Mouse (Mus musculus): ENCODE measurements at regions not wholly inside any gene's neighbourhood (a gene's known extent, or its start where the extent isn't known, plus 50 kb on each side); places are given as distances from the start of the nearest gene placed in this dataset.
A peak's percentile ranks its signal among the peaks of the same experiment; 100 is the strongest.
"Not testable (repeated sequence)": the region's sequence is repeated elsewhere in the genome, so short reads cannot be mapped to it uniquely, and the experiment has no call there.

DNA sequence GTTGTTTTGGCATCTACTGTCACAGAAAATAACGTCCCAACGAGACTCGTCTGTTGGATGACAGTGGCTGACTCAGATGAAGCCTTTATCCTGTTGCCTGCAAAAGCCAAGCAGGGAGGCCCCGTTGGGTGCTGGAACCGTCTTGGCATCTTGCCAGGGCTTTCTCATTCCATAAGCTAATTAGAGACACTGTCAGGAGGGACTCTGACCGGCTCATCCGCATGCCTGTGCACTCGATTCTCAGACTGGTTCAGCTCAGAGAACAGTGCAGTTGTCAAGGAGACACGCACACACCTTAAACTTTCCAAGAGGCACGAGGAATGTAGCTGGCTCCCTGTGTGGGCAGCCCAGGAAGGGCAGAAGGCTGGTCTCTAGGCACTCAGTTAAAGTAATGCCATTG, 169.0 kb upstream of the Sulf2 start:
- DNase-seq (ENCODE audit: low spot score): no peak

DNA sequence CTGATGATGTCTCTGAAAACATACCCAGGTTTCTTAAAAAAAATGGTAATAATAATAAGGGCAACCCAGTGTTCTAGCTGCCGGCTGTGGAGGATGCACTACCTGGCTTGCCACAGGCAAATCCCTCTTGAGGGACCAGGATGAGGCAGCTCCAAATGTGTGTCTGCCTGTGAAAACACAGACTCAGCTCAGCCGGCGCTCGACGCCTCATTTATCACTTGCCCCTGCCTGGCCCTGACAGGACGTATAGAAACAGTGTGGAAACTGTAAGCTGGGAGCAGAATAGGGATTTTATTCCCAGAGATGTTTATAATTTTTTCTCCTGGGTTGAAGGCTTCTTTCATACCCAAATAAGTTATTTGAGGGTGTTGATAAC, 167.2 kb upstream of the Sulf2 start:
- peak; percentile 73 for DNase-seq (ENCODE audit: low spot score)

DNA sequence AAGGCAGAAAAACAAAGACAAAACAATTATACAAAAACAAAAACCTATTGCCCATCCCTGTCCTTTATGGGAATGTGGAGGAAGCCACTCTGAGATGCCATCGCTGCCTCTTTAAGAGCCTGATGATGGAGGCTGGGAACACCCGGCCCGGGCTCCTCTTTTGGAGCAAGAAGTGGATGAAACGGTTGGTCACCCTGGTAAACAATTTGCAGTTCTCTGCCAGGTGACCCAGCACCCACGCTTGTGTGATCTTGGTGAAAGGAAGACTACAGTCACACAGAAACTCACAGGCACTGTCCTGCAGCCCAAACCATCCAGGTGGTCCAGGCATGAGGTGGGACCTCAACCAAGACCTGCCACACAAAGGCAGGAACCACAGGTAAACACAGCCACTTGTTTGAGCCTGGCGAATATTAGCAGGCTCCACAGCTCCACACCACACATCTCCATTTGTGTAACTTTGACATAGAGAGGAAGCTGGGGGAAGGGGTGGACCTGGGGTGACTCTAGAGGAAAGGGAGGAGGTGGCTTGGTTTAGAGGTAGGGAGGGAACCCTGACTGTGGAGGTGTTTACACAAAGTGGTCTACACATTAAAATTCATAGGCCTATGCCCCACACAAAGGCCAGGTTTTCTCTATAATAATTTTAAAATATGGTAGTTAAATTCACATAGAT, 166.7 kb upstream of the Sulf2 start:
- DNase-seq (ENCODE audit: low spot score): no peak

DNA sequence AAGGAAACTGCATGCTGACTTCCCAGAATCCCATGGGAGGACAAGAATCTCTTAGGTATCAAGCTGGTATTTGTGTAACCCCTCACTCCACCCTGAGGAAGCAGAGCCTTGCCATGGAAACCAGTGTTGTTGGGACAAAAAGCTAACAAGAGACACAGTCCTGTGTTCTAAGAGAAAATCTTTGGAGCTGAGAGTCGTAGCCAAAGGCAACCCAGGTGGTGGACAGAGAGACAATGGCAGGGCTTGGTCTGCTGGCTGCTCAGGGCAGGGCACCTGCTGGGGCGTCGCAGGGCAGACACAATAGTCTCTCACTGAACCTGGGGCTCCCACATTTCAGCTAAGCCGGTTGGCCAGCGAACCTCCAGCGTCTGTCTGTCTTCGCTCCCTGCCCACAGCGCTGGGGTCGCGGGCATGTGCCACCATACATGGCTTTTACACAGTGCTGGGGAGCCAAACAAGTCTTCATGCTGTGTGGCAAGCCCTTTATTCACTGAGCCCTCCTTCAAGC, 161.0 kb upstream of the Sulf2 start:
- peak; percentile 65 for DNase-seq (ENCODE audit: low spot score)

DNA sequence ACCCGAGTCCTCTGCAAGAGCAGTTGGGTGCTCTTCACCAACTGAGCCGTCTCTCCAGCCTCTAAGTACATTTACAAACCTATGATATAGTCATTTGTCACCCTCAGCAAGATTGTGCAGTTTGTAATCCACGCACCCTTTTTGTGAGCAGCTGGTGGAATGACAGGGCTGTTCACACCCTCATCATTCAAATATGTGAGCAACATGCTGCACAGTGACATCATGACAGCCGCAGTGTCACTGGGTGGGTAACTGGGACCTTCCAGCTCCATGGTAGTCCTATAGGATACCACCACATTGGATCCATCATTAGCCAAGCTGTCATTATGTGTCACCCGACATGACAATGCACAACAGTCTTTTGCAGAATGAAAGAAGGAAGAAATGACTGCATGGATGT, 155.0 kb upstream of the Sulf2 start:
- no peak for DNase-seq (ENCODE audit: low spot score)

DNA sequence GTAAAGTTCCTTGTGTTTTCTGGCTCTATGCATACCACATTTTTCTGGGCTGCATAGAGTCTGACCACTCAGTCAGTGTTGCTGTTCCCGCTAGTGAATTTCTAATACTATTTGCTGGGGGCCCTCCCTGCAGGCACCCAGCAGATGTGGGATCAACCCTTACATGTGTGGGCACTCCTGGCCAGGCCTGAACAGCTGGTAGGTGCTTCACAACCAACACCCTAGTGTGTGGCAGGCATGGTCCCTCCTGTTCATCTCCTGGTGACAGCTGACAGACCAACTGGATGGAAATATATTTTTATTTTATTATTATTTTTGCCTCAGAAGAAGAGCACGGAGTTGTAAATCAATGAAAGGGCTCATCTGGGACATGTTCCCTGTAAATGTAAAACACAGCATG, 154.4 kb upstream of the Sulf2 start:
- no peak for DNase-seq (ENCODE audit: low spot score)

DNA sequence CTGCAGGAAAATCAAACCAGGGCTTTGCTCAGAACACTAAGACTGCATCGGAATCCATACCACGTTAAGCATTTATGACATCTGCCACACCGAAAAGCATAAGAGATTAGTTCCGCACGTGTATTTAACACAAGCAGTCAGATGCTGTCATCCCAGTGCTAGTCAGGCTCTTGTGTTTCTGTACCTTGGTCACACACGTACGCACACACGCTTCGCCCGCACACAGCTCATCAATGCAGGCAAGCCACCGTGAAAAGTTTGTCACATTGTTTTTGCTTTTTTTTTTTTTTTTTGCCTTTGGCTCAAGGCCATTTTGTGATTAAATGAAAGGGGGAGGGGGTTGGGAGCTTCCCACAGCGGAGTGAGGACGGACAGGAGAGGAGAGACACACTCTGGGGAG, 152.1 kb upstream of the Sulf2 start:
- DNase-seq (ENCODE audit: low spot score): no peak

DNA sequence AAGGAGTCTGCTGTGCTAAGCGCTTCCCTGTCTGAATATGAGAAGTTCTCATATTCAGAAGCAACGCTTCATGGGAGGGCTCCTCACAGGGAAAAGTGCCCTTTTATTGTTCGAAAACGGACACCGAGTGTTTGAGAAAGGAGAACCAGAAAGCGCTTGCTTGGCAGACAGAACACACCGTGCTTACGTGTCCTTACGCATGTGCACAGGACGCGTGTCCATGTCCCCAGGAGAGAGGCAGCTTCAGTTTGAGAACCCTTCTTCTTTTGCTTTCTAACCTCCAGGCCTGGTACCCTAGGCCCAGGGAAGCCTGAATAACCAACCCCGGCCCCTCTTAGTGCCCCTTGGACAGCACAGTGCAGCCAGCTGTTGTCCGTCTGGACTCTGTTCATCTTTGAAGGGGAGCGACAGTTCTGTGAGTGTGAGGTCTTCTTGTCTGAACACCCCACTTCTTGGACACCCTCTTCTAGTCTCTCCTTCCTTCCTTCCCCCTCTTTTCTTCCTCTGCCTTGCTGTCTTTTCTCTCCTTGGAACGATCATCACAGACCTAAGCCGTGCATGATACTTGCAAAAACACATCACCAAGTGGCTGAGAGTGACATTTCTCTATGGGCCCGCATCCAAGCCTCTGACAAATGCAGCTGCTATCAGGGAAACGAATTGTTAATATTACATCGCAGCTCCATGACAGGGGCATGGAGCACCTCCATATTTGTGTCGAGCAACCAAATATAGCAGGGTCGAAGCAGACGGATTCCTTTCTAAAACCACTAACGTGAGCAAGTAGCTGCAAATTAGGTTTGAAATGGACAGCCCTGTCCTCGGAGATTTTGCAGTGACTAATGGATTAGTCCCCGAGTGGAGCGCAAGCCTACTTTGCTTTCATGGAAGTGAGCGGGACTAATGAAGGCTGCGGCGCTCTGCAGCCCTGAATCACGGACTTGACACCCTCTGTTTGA, 149.9 kb upstream of the Sulf2 start:
- DNase-seq (ENCODE audit: low spot score): peak; percentile 43

DNA sequence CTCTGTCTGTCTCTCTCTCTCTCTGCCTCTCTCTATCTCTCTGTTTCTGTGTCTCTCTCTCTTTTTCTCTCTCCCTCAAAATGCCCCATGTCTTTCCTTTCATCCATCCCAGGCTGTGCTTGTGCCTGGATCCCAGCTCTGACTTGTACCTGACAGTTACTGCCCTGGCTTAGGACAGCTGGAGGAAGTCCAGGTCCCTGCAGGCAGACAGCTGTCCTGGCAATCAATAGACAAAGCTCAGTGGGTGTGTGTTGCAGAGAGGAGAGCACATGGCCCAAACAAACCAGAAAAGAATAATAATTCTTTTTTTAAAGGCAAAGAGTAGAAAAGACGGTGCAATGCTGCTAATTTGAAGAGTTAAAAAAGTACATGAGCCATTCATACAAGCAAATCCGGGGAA, 148.4 kb upstream of the Sulf2 start:
- no peak for DNase-seq (ENCODE audit: low spot score)

DNA sequence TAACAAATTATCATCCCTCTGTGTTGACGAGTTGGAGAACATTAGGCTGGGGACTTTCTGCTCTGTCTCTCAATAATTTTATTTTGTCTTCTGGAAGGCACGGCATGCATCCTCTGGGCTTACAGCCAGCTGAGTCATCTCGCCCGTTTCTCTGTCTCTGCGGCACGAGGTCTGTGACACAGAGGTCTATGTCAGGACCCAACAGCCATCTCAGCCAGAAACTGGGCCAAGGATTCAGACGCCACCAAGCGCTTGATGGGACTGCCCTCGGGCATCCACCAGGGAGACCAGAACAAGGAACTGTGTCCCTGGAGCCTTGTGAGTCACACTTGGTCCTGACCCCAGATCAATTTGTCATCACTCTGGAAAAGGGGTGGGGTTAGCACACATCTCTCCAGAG, 145.7 kb upstream of the Sulf2 start:
- DNase-seq (ENCODE audit: low spot score): no peak

DNA sequence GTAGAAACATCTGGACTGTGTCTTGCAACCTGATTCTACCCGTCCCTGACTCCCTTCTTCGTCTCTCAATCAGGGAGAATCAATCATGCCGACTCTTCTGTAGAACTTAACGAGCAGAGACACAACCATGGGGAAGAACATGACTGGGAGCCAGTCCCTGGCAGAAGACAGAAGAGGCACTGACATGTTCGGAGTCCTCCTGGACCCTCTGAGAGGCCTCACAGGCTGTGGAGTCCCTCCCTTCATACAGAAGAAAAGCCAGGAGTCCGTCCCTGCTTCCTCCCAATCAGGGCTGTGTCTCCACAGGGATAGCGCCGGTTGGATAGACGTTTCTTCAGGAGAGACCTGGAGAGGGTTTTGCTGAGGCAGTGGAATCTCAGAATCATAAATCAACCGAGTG, 139.2 kb upstream of the Sulf2 start:
- DNase-seq (ENCODE audit: low spot score): no peak

DNA sequence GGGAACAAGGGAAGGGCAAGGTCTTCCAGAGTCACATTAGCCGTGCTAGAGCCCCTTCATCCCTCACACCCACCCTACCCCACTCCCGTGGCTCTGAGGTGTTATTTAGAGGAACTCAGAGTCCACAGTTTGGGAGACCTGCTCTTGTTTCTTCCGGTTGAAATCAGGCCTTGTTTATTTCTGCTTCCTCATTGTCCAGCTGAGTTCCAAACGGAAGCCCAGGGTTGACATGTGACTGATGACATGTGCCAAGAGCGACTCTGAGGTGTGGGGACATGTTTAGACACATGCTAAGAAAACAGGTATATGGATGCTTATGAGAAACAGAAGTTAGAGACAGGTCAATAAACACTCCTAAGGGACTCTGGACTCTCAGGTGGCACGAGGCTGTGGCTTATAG, 137.5 kb upstream of the Sulf2 start:
- DNase-seq (ENCODE audit: low spot score): no peak

DNA sequence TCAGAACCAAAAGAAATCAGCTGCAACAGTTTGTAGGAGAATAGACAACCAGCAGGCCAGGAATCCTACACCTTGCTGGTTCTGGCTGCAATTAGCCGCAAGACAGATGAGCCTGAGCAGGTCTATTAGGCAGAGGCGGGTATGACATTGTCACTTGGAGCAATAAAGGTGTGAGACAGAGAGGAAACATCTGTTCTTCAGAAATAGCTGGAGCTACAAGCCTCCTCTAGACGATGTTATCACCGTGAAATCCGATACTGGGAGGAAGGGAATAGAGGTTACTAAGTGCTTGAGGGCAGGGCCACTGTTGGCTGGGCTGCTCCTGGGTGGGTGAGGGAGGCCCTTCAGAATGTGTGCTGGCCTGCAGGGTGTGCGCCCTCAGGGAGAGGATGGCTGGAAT, 135.8 kb upstream of the Sulf2 start:
- DNase-seq (ENCODE audit: low spot score): peak; percentile 82

DNA sequence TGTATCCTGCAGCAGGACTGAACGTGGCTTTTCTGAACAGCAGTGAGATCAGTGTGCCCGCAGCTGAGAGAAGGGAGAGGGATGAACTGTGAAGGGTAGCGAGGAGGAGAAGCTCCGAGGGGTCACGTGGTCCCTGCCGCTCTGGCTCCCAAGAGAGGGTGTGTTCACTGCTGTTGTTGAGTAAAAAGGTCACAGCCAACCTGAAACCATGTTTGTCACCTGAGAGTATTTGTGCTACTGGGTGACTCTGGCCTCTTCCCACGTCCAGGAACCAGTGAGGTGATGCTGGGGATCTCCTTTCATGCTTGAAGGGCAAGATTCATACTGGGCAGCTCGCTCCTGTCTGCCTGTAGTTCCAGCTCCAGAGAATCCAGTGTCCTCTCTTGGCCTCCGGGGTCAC, 135.4 kb upstream of the Sulf2 start:
- peak; percentile 43 for DNase-seq (ENCODE audit: low spot score)

DNA sequence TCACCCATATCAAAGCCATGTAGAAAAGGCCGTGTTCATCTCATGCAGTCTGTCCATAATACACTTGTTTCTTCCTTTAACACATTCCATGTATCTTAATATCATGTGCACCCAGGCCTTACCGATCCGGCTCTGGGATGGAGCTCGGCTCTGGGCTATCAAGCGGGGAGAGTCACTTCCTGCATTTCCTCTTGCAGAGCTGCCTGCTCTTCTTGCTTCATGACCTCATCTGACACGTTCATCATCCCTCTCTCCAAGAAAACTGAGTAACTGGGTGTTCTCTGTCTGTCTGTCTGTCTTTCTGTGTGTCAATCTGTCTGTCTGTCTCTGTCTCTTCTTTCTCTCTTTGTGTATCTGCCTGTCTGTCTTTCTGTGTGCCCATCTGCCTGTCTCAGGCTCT, 133.7 kb upstream of the Sulf2 start:
- DNase-seq (ENCODE audit: low spot score): no peak

DNA sequence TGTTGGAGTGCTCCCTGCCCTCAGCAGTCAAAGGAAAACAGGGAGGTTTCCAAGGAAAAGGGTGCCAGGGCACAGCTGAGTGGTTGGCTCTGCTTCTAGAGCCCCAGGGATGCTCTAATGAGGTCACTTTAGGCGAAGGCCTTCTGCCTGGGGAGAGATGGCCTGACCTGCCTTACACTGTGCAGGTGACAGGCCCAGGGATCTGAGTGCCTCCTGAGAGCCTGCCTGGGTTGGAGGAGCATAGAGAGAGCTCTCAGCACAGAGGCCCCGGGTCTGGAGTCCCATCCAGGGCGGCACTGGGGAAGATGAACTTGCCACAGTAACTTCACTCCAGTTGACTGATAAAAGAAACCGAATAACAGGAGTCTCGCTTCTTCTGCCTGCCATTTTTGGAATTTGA, 125.7 kb upstream of the Sulf2 start:
- not testable (repeated sequence) for DNase-seq (ENCODE audit: low spot score)

DNA sequence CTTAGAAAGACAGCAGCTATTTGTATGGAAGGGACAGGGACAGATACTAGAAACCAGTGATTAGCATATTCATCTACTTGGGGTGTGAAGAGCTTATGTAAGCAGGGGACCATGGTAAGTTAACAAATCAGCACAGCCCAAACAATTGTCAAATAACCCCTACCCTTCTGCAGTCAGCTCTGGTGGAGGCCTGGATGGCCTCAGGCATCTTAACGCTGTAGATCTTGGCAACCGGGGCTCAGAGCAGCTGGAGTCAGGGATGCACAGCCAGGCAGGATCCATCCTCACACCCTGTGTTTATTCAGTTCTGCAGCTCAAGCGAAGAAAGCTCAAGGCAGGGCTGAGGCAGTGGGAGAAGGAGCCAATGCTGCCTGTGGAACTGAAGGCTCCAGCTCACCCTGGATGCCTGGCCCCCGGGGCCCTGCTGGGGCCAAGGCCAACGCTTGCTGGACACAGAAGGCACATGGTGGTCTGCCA, 125.2 kb upstream of the Sulf2 start:
- DNase-seq (ENCODE audit: low spot score): no peak

DNA sequence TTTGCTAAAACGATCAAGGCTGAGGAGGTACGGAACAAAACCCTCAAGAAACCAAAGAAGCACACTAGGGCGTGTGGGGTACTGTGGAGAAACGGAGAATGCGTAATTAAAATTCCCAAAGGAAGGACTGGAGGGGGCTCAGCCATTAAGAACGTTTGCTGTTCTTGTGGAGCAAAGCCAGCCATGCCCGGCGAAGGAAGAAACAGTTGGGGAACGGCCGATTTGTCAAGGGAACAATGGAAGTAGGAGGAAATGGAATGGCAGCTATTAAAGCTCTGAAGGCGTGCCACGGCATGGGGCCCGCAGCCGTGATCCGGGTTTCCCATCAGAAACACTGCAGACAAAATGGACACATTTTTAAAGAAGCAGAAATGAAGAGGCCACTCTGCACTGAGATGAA, 124.2 kb upstream of the Sulf2 start:
- DNase-seq (ENCODE audit: low spot score): no peak

DNA sequence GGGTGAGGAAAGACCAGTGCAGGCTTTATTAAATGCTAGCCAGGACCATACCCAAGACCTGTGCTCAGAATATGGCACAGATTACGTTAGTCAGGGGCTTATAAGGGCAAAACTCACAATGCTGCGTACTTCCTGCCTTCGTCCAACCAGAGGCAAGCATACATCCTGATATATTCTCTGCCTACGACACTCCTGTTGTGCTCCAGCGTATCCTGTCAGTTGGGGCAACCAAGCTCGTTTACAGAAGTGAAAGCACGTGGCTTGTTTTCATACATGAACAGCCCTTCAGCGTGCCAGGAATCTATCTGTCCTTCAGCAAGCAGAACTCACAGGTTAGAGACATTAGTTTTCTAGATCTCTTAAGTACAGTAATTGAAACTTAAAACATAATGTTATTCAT, 119.9 kb upstream of the Sulf2 start:
- no peak for DNase-seq (ENCODE audit: low spot score)

DNA sequence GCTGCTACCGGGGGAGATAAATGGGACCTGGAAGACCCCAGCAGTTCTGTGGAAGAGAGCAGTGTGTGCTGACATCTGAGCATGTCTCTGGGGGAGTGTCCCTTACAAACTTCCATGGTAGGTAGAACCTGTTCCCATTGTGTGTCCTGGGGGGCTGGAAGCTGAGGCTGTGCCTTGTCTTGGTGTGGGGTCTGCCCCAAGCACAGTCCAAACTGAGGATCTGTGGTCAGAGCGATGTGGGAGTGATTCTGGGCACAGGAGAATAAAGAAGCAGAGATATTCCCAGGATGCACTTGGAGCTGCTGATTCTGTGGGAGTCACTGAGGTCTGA, 118.5 kb upstream of the Sulf2 start:
- DNase-seq (ENCODE audit: low spot score): no peak

DNA sequence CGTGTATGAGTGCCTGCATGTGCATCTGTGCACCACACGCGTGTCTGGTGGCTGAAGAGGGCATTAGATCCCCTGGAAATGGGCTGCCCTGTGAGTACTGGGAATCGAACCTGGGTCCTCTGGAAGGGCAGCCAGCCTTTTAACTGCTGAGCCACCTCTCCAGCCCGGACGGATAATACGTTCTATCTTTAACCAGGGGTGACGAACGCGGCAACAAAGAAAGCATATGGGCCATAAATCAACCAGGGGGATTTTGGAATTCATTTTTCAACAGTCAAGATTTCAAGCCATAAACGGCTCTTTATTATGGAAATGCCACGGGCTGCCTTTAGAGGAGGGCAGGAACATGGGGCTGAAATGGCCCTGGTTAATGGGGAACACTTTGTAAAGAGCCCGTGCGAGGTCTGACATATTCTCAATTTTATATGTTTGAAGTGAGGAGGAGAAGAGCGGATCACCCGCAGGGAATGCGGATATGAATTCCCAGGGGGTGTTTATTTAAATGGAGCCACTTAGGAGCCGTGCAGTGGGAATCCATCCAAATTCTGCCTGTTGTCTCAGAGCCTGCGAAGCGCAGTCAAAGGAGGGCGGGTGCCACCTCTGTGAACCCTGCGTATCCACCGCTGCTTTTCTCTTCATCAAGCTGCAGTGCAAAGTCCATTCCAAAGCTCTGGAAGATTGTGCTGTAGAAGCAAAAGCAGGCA, 118.0 kb upstream of the Sulf2 start:
- DNase-seq (ENCODE audit: low spot score): peak; percentile 55

DNA sequence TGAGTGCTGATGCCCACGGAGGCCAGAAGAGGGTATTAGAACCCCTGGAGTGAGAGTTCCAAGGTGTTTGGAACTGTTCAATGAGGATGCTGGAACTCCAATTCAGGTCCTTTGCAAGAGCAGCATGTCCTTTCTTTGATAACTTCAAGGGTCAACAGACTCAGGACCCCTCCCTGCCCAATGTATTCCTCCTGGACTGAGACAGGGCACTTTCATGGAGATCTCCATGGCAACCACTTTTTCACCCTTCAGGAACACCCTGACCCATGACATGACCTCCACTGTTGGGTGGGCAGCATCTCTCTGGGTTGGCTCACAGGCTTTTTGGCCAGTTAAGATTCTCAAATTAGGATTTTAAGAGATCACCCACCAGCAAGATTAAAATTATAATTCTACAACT, 117.4 kb upstream of the Sulf2 start:
- DNase-seq (ENCODE audit: low spot score): peak; percentile 65

DNA sequence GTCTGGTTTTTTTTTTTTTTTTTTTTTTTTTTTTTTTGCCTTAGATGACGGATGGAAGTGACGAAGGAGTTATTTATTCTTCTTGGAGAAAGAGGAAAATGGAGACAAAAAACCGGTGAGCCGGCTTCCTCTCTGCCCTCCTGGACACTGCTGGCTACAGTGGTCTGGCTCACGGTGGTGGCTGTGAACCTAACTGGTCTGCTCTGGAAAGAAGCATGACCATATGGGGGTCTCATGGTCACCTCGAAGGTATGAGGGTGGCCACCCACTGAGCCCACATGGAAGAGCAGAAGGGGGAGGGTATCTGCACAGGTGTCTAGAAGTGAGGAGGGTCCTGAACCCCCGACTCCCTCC, 116.7 kb upstream of the Sulf2 start:
- DNase-seq (ENCODE audit: low spot score): no peak
